Comparison of ENCODE assay signal across 19 mouse cellular contexts in the genomic region with DNA sequence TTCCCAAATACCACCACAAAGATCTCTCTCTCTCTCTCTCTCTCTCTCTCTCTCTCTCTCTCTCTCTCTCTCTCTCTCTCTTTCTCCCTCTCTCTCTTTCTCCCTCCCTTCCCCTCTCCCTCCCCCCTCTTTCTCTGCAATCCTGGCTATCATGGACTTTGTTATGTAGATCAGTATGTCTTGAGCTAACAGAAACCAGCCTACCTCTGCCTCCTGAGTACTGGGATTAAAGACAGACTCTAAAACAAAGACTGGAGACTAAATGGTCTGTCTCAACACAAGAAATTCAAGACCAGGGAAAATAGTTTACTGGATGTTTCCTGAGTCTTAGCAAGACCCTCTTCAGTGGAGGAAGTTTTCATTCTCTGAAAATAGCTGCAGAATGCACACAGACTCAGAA.
"Had no signal": no experiment of that assay in that cellular context is flagged by ENCODE, and none has a peak within 500 bp of the region (broad histone marks: within the 10 kb centered on the region; RNA-seq: fewer than 3 reads in every experiment).

No protein-coding gene starts in this region.

- H3K27ac ChIP-seq: liver, embryonic 14.5 days; midbrain, embryonic 13.5 days; neural tube, embryonic 13.5 days; neural tube, embryonic 15.5 days had no signal

- H3K9ac ChIP-seq: liver, embryonic 14.5 days; lung, embryonic 14.5 days; midbrain, embryonic 13.5 days; neural tube, embryonic 13.5 days; neural tube, embryonic 15.5 days had no signal

- H3K4me3 ChIP-seq: midbrain, embryonic 13.5 days; myocyte; neural tube, embryonic 13.5 days; neural tube, embryonic 15.5 days had no signal

- H3K4me1 ChIP-seq: midbrain, embryonic 13.5 days; neural tube, embryonic 13.5 days; neural tube, embryonic 15.5 days had no signal

- H3K9me3 ChIP-seq: midbrain, embryonic 13.5 days; neural tube, embryonic 13.5 days; neural tube, embryonic 15.5 days had no signal

- H3K27me3 ChIP-seq: midbrain, embryonic 13.5 days; neural tube, embryonic 13.5 days; neural tube, embryonic 15.5 days had no signal

- H3K4me2 ChIP-seq: lung, embryonic 14.5 days; midbrain, embryonic 11.5 days; midbrain, embryonic 13.5 days; neural tube, embryonic 13.5 days; neural tube, embryonic 15.5 days had no signal

- ATAC-seq: midbrain, embryonic 13.5 days; midbrain, embryonic 16.5 days had no signal

- H3K36me3 ChIP-seq: midbrain, embryonic 13.5 days; neural tube, embryonic 13.5 days; neural tube, embryonic 15.5 days had no signal

- DNase-seq: lung, adult 18-20 months; lung, postnatal 10 days; lung, postnatal 4 days; retina, postnatal 1 day; right cerebral cortex, adult 18-20 months; right cerebral cortex, postnatal 25 days; right cerebral cortex, postnatal 4 days; spleen, adult 18-20 months; thymus, adult 2 months; thymus, postnatal 25 days; thymus, postnatal 4 days had no signal
